Comparison of ENCODE assay signal across 8 mouse cellular contexts in genomic region chrX:110814151-110814571, GRCm38 (mm10). TPM values are rescaled to one million over a fixed set of nuclear protein-coding genes. Genes with fewer than 3 reads are reported as not detected.
DNase-seq lines count a peak whose midpoint lies in the region; ATAC-seq lines count a peak whose summit lies in the region.

Gene Pou3f4, plus strand, starts transcription at chrX:110814280.

- H3K4me3 ChIP-seq in brown adipose tissue, adult 24 weeks (ENCODE audit: insufficient read depth, low read depth, low read length), result peak within 1 kb of the TSS; percentile 10; the same call in 1 of the 2 replicates
- H3K4me3 ChIP-seq in forebrain, embryonic 11.5 days (ENCODE audit: low read depth, low read length), result peak within 1 kb of the TSS; percentile 49
- peak within 1 kb of the TSS; percentile 52 for H3K4me3 ChIP-seq in hindbrain, embryonic 16.5 days (ENCODE audit: low read length)
- H3K4me3 ChIP-seq in midbrain, embryonic 14.5 days (replicated peaks; ENCODE audit: low read depth, low read length), result peak within 1 kb of the TSS; percentile 56

- H3K9me3 ChIP-seq in forebrain, embryonic 11.5 days (ENCODE audit: control insufficient read depth, low read length), result no peaks in the 10 kb centered on the region
- H3K9me3 ChIP-seq in hindbrain, embryonic 16.5 days (ENCODE audit: control insufficient read depth, low read length), result no peaks in the 10 kb centered on the region
- no peaks in the 10 kb centered on the region for H3K9me3 ChIP-seq in midbrain, embryonic 14.5 days (ENCODE audit: control insufficient read depth, low read length)

- no peaks in the 10 kb centered on the region for H3K27me3 ChIP-seq in forebrain, embryonic 11.5 days (ENCODE audit: control insufficient read depth, insufficient read depth, low read length)
- H3K27me3 ChIP-seq in hindbrain, embryonic 16.5 days (replicated peaks; ENCODE audit: control insufficient read depth, insufficient read depth, low read length), result no peaks in the 10 kb centered on the region
- no peaks in the 10 kb centered on the region for H3K27me3 ChIP-seq in midbrain, embryonic 14.5 days (ENCODE audit: control insufficient read depth, insufficient read depth, low read length)

- peak within 1 kb of the TSS; percentile 50 for H3K4me2 ChIP-seq in forebrain, embryonic 11.5 days (ENCODE audit: low read depth, low read length, severe bottlenecking)
- peak within 1 kb of the TSS; percentile 56 for H3K4me2 ChIP-seq in hindbrain, embryonic 16.5 days (ENCODE audit: low read length)
- H3K4me2 ChIP-seq in midbrain, embryonic 14.5 days (ENCODE audit: low read length), result peak within 1 kb of the TSS; percentile 54

- ATAC-seq in forebrain, embryonic 11.5 days (replicated peaks; ENCODE audit: low FRiP score), result peak; percentile 84
- ATAC-seq in hindbrain, embryonic 16.5 days, result peak; percentile 93
- peak; percentile 92 for ATAC-seq in midbrain, embryonic 14.5 days (ENCODE audit: low FRiP score, low TSS enrichment)

- WGBS in forebrain, embryonic 11.5 days, result 11% methylated on average over 20 of the region's 20 CpGs
- 10% methylated on average over 20 of the region's 20 CpGs for WGBS in hindbrain, embryonic 16.5 days
- 21% methylated on average over 20 of the region's 20 CpGs for WGBS in midbrain, embryonic 14.5 days

- no peaks in the 10 kb centered on the region for H3K4me1 ChIP-seq in brown adipose tissue, adult 24 weeks (ENCODE audit: control insufficient read depth, insufficient read depth, insufficient read length, low read length)
- H3K4me1 ChIP-seq in forebrain, embryonic 11.5 days (replicated peaks; ENCODE audit: control insufficient read depth, insufficient read depth, low read length), result peaks cover 2% of the 10 kb centered on the region; the same call in 1 of the 2 replicates
- H3K4me1 ChIP-seq in hindbrain, embryonic 16.5 days (ENCODE audit: control insufficient read depth, insufficient read depth, low read depth, low read length), result no peaks in the 10 kb centered on the region
- no peaks in the 10 kb centered on the region for H3K4me1 ChIP-seq in midbrain, embryonic 14.5 days (ENCODE audit: control insufficient read depth, insufficient read depth, low read length)

- peak; percentile 66 for DNase-seq in Muller cell, postnatal 12 days (ENCODE audit: inconsistent ontology term)
- peak; percentile 85 for DNase-seq in forebrain, embryonic 11.5 days (ENCODE audit: low spot score)
- DNase-seq in left cerebral cortex, adult 9 months (ENCODE audit: low spot score in 2 of 2), result peak; percentile 72
- peak; percentile 92 for DNase-seq in midbrain, embryonic 14.5 days
- DNase-seq in testis, postnatal 10 days (ENCODE audit: low spot score), result peak; percentile 45
- DNase-seq in thymus, postnatal 10 days (ENCODE audit: low spot score in 2 of 2), result no peak

- no peaks in the 10 kb centered on the region for H3K36me3 ChIP-seq in forebrain, embryonic 11.5 days (ENCODE audit: control insufficient read depth, insufficient read depth, low read length)
- H3K36me3 ChIP-seq in hindbrain, embryonic 16.5 days (ENCODE audit: control insufficient read depth, insufficient read depth, low read length), result no peaks in the 10 kb centered on the region
- no peaks in the 10 kb centered on the region for H3K36me3 ChIP-seq in midbrain, embryonic 14.5 days (ENCODE audit: control insufficient read depth, insufficient read depth, low read length)

- H3K9ac ChIP-seq in forebrain, embryonic 11.5 days (ENCODE audit: low read length), result peak within 1 kb of the TSS; percentile 64
- H3K9ac ChIP-seq in hindbrain, embryonic 16.5 days (ENCODE audit: low read depth, low read length), result peak within 1 kb of the TSS; percentile 58
- H3K9ac ChIP-seq in midbrain, embryonic 14.5 days (replicated peaks; ENCODE audit: low read length), result peak within 1 kb of the TSS; percentile 80

- H3K27ac ChIP-seq in brown adipose tissue, adult 24 weeks (replicated peaks; ENCODE audit: low read depth, low read length), result no peak within 1 kb of the TSS
- H3K27ac ChIP-seq in forebrain, embryonic 11.5 days (ENCODE audit: low read depth, low read length), result peak within 1 kb of the TSS; percentile 70
- H3K27ac ChIP-seq in hindbrain, embryonic 16.5 days (ENCODE audit: low read depth, low read length), result peak within 1 kb of the TSS; percentile 84
- H3K27ac ChIP-seq in midbrain, embryonic 14.5 days (replicated peaks; ENCODE audit: low read depth, low read length), result peak within 1 kb of the TSS; percentile 92

RNA-seq across cellular contexts. Expression of gene Pou3f4, which starts in this region (rescaled TPM):
- polyA plus RNA-seq in brown adipose tissue, adult 24 weeks (2012; ENCODE audit: insufficient read depth, insufficient read length, missing spikeins), result not detected in 2 replicates
- 8.3 and 10.1 TPM in 2 replicates for polyA plus RNA-seq in forebrain, embryonic 11.5 days (2014; fragmentation: Nextera tagmentation; extraction: Ambion mirVana)
- 6.8 and 7.6 TPM in 2 replicates for polyA plus RNA-seq in hindbrain, embryonic 16.5 days (2015; fragmentation: Nextera tagmentation; extraction: Ambion mirVana)
- polyA plus RNA-seq in midbrain, embryonic 14.5 days (2014; fragmentation: Nextera tagmentation; extraction: Ambion mirVana), result 36.5 and 47.2 TPM in 2 replicates

Comparison
In these comparisons a context has a peak if more than half of its experiments do, and no peak if none do; other contexts are left out.
1. DNase-seq: peak in Muller cell, postnatal 12 days (single experiment), forebrain, embryonic 11.5 days (single experiment), left cerebral cortex, adult 9 months (2 of 2), midbrain, embryonic 14.5 days (single experiment) and testis, postnatal 10 days (single experiment); none in thymus, postnatal 10 days (0 of 2).
2. Peak in every context shown above with its lines, with median percentiles within 50 percentile points of each other: H3K4me3 ChIP-seq, ATAC-seq, H3K4me2 ChIP-seq and H3K9ac ChIP-seq.